Mouse (Mus musculus): ENCODE measurements around the gene Hsd11b1. TPM values are rescaled to one million over a fixed set of nuclear protein-coding genes. Genes with fewer than 3 reads are reported as not detected.
"Not testable (repeated sequence)": the region's sequence is repeated elsewhere in the genome, so short reads cannot be mapped to it uniquely, and the experiment has no call there.

Hsd11b1 gene
- polyA plus RNA-seq, 1 experiment from 2014 or later: 2.1 TPM

GRCm38 (mm10) chr1:193255488-193256288 lies 8.2 kb downstream of the Hsd11b1 start:
- Histone ChIP-seq H3K27ac (ENCODE audit: low read length) (no peak overlapping the region), H3K4me2 (ENCODE audit: low read depth, low read length) (no peak overlapping the region), H3K4me1 (ENCODE audit: control insufficient read depth, insufficient read depth, low read length) (0 out of 2 replicates have a peak, but pooled peaks cover 4% of the 10 kb centered on the region), H3K9ac (ENCODE audit: low read length) (no peak overlapping the region), H3K36me3 (ENCODE audit: control insufficient read depth, insufficient read depth, low read length) (no peaks in the 10 kb centered on the region), H3K27me3 (ENCODE audit: control insufficient read depth, insufficient read depth, low read length) (no peaks in the 10 kb centered on the region), H3K4me3 (replicated peaks; ENCODE audit: low read length) (no peak overlapping the region), H3K9me3 (replicated peaks; ENCODE audit: control insufficient read depth, low read length) (no peaks in the 10 kb centered on the region)
- ATAC-seq (ENCODE audit: insufficient read depth, low FRiP score): peak; percentile 24; the same call in 1 of the 2 replicates
- 28% methylated on average over 3 of the region's 3 CpGs for WGBS

GRCm38 (mm10) chr1:193255032-193255431 lies 8.8 kb downstream of the Hsd11b1 start:
- H3K27me3 ChIP-seq (ENCODE audit: control insufficient read depth, insufficient read depth, low read length): no peaks in the 10 kb centered on the region
- 54% methylated on average over 8 of the region's 8 CpGs for WGBS
- H3K4me2 ChIP-seq (ENCODE audit: low read depth, low read length): no peak overlapping the region
- no peak overlapping the region for H3K27ac ChIP-seq (ENCODE audit: low read length)
- no peaks in the 10 kb centered on the region for H3K9me3 ChIP-seq (replicated peaks; ENCODE audit: control insufficient read depth, low read length)
- 0 out of 2 replicates have a peak, but pooled peaks cover 4% of the 10 kb centered on the region for H3K4me1 ChIP-seq (ENCODE audit: control insufficient read depth, insufficient read depth, low read length)
- H3K9ac ChIP-seq (ENCODE audit: low read length): no peak overlapping the region
- H3K36me3 ChIP-seq (ENCODE audit: control insufficient read depth, insufficient read depth, low read length): no peaks in the 10 kb centered on the region
- no peak for ATAC-seq (ENCODE audit: insufficient read depth, low FRiP score)
- H3K4me3 ChIP-seq (replicated peaks; ENCODE audit: low read length): no peak overlapping the region

DNA sequence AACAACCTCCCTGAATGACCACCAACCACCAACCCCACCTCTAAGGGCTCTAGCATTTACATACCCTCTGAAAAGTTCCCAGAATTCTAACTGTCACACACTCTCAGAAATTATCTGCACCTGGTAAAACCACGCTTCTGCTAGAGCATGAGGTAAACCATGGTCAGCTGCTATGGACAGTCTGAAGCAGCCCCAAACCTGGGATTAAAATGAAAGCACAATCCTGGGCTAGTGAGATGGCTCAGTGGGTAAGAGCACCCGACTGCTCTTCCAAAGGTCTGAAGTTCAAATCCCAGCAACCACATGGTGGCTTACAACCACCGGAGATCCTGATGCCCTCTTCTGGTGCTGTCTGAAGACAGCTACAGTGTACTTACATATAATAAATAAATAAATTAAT lies 10.0 kb downstream of the Hsd11b1 start:
- not testable (repeated sequence) for H3K27me3 ChIP-seq (ENCODE audit: control insufficient read depth, insufficient read depth, low read length); H3K9me3 ChIP-seq (replicated peaks; ENCODE audit: control insufficient read depth, low read length); H3K4me2 ChIP-seq (ENCODE audit: low read depth, low read length); ATAC-seq (ENCODE audit: insufficient read depth, low FRiP score); H3K9ac ChIP-seq (ENCODE audit: low read length); H3K4me1 ChIP-seq (ENCODE audit: control insufficient read depth, insufficient read depth, low read length); H3K36me3 ChIP-seq (ENCODE audit: control insufficient read depth, insufficient read depth, low read length); H3K27ac ChIP-seq (ENCODE audit: low read length); H3K4me3 ChIP-seq (replicated peaks; ENCODE audit: low read length)
- WGBS: 73% methylated on average over 3 of the region's 3 CpGs

DNA sequence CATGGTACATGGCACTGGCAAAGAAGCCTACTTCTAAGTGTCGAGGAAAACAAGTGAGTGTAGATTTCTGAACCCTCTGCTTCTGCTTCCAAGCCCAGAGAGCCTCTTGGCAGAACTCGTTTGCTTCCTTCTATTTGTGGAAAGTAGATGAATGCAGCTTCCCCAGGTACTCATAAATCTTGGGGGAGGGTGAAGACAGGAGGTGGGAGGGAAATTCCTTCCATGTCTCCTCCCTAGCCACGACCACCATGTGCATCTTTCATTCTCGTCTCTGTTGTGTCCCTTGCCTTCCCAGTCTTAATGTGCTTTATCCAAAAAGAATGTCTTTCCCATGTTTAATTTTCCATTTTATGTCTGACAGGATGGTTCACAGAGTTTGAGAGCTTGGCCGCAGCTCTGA lies 11.3 kb downstream of the Hsd11b1 start:
- Histone ChIP-seq H3K36me3 (ENCODE audit: control insufficient read depth, insufficient read depth, low read length) (no peaks in the 10 kb centered on the region), H3K27ac (ENCODE audit: low read length) (no peak overlapping the region), H3K4me3 (replicated peaks; ENCODE audit: low read length) (no peak overlapping the region), H3K4me1 (ENCODE audit: control insufficient read depth, insufficient read depth, low read length) (0 out of 2 replicates have a peak, but pooled peaks cover 4% of the 10 kb centered on the region), H3K27me3 (ENCODE audit: control insufficient read depth, insufficient read depth, low read length) (no peaks in the 10 kb centered on the region), H3K9ac (ENCODE audit: low read length) (no peak overlapping the region), H3K4me2 (ENCODE audit: low read depth, low read length) (no peak overlapping the region), H3K9me3 (replicated peaks; ENCODE audit: control insufficient read depth, low read length) (no peaks in the 10 kb centered on the region)
- peak; percentile 31; the same call in 1 of the 2 replicates for ATAC-seq (ENCODE audit: insufficient read depth, low FRiP score)
- WGBS: 26% methylated on average over 5 of the region's 5 CpGs

DNA sequence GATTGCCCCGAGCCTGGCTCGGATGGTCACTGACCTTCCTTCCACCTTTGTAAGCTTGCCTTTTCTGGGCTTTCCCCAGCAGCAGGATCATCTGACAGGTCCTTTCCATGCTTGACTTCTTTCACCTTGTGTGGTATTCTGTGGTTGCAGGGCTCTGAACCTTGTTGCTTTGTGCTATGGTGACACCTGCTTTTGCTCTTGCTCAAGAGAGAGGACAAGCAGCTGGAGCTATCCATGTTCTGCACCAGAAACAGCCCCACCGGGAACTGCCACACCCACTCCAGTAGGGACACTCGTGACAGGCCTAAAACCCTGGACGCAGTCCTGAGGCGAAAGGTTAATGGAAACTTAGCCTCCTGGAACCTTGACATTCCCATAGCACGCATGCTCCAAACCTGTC lies 12.5 kb downstream of the Hsd11b1 start:
- H3K4me2 ChIP-seq (ENCODE audit: low read depth, low read length): no peak overlapping the region
- H3K36me3 ChIP-seq (ENCODE audit: control insufficient read depth, insufficient read depth, low read length): no peaks in the 10 kb centered on the region
- H3K9me3 ChIP-seq (replicated peaks; ENCODE audit: control insufficient read depth, low read length): no peaks in the 10 kb centered on the region
- no peak overlapping the region for H3K27ac ChIP-seq (ENCODE audit: low read length)
- H3K4me3 ChIP-seq (replicated peaks; ENCODE audit: low read length): no peak overlapping the region
- no peaks in the 10 kb centered on the region for H3K4me1 ChIP-seq (ENCODE audit: control insufficient read depth, insufficient read depth, low read length)
- ATAC-seq (ENCODE audit: insufficient read depth, low FRiP score): no peak
- no peaks in the 10 kb centered on the region for H3K27me3 ChIP-seq (ENCODE audit: control insufficient read depth, insufficient read depth, low read length)
- H3K9ac ChIP-seq (ENCODE audit: low read length): no peak overlapping the region
- 74% methylated on average over 7 of the region's 7 CpGs for WGBS

GRCm38 (mm10) chr1:193250026-193250425 lies 13.8 kb downstream of the Hsd11b1 start:
- H3K4me1 ChIP-seq (ENCODE audit: control insufficient read depth, insufficient read depth, low read length): no peaks in the 10 kb centered on the region
- 76% methylated on average over 2 of the region's 2 CpGs for WGBS
- H3K36me3 ChIP-seq (ENCODE audit: control insufficient read depth, insufficient read depth, low read length): no peaks in the 10 kb centered on the region
- no peaks in the 10 kb centered on the region for H3K27me3 ChIP-seq (ENCODE audit: control insufficient read depth, insufficient read depth, low read length)
- no peak overlapping the region for H3K4me2 ChIP-seq (ENCODE audit: low read depth, low read length)
- ATAC-seq (ENCODE audit: insufficient read depth, low FRiP score): no peak
- no peak overlapping the region for H3K27ac ChIP-seq (ENCODE audit: low read length)
- H3K4me3 ChIP-seq (replicated peaks; ENCODE audit: low read length): no peak overlapping the region
- H3K9me3 ChIP-seq (replicated peaks; ENCODE audit: control insufficient read depth, low read length): no peaks in the 10 kb centered on the region
- no peak overlapping the region for H3K9ac ChIP-seq (ENCODE audit: low read length)

- no peak overlapping the region for H3K27ac ChIP-seq (ENCODE audit: low read length)
- H3K9me3 ChIP-seq (replicated peaks; ENCODE audit: control insufficient read depth, low read length): no peaks in the 10 kb centered on the region
- no peak overlapping the region for H3K4me2 ChIP-seq (ENCODE audit: low read depth, low read length)
- no peak overlapping the region for H3K4me3 ChIP-seq (replicated peaks; ENCODE audit: low read length)
- WGBS: 81% methylated on average over 6 of the region's 6 CpGs
- H3K9ac ChIP-seq (ENCODE audit: low read length): no peak overlapping the region
- H3K36me3 ChIP-seq (ENCODE audit: control insufficient read depth, insufficient read depth, low read length): no peaks in the 10 kb centered on the region
- no peaks in the 10 kb centered on the region for H3K27me3 ChIP-seq (ENCODE audit: control insufficient read depth, insufficient read depth, low read length)
- ATAC-seq (ENCODE audit: insufficient read depth, low FRiP score): no peak
- H3K4me1 ChIP-seq (ENCODE audit: control insufficient read depth, insufficient read depth, low read length): 0 out of 2 replicates have a peak, but pooled peaks cover 3% of the 10 kb centered on the region
Measured at GRCm38 (mm10) chr1:193244235-193244634, 19.6 kb downstream of the Hsd11b1 start.

GRCm38 (mm10) chr1:193243571-193244193 lies 20.2 kb downstream of the Hsd11b1 start:
- Histone ChIP-seq H3K4me3 (replicated peaks; ENCODE audit: low read length) (no peak overlapping the region), H3K27ac (ENCODE audit: low read length) (no peak overlapping the region), H3K27me3 (ENCODE audit: control insufficient read depth, insufficient read depth, low read length) (no peaks in the 10 kb centered on the region), H3K4me2 (ENCODE audit: low read depth, low read length) (no peak overlapping the region), H3K4me1 (ENCODE audit: control insufficient read depth, insufficient read depth, low read length) (0 out of 2 replicates have a peak, but pooled peaks cover 3% of the 10 kb centered on the region), H3K9me3 (replicated peaks; ENCODE audit: control insufficient read depth, low read length) (no peaks in the 10 kb centered on the region), H3K9ac (ENCODE audit: low read length) (no peak overlapping the region), H3K36me3 (ENCODE audit: control insufficient read depth, insufficient read depth, low read length) (no peaks in the 10 kb centered on the region)
- ATAC-seq (ENCODE audit: insufficient read depth, low FRiP score): no peak
- WGBS: 49% methylated on average over 10 of the region's 10 CpGs

DNA sequence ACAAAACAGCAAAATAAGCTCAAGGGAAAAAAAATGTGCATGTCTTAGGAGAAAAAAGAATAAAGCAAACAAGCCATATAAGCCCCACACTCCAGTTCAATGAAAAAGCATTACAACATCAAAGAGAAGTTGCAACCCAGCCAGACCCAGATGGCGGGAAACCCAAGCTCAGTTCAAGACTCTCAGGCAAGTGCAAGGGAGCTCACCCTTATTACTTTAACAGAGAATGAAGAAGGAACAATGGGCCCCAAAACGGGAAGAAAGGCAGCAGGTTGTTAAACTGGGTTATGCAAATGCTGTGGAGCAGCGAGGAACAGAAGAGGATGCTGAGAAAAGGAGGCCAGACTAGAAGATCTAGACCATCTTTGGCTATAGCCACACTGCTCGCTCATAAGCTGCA lies 21.0 kb downstream of the Hsd11b1 start:
- 0 out of 2 replicates have a peak, but pooled peaks cover 3% of the 10 kb centered on the region for H3K4me1 ChIP-seq (ENCODE audit: control insufficient read depth, insufficient read depth, low read length)
- no peaks in the 10 kb centered on the region for H3K27me3 ChIP-seq (ENCODE audit: control insufficient read depth, insufficient read depth, low read length)
- H3K4me2 ChIP-seq (ENCODE audit: low read depth, low read length): no peak overlapping the region
- no peaks in the 10 kb centered on the region for H3K9me3 ChIP-seq (replicated peaks; ENCODE audit: control insufficient read depth, low read length)
- no peaks in the 10 kb centered on the region for H3K36me3 ChIP-seq (ENCODE audit: control insufficient read depth, insufficient read depth, low read length)
- 64% methylated on average over 4 of the region's 4 CpGs for WGBS
- H3K9ac ChIP-seq (ENCODE audit: low read length): no peak overlapping the region
- no peak overlapping the region for H3K4me3 ChIP-seq (replicated peaks; ENCODE audit: low read length)
- H3K27ac ChIP-seq (ENCODE audit: low read length): no peak overlapping the region
- no peak for ATAC-seq (ENCODE audit: insufficient read depth, low FRiP score)
